Mouse (Mus musculus) hindbrain, embryonic 13.5 days (tissue): ENCODE results near the gene Hist1h2ba. TPM values are rescaled to one million over a fixed set of nuclear protein-coding genes. Genes with fewer than 3 reads are reported as not detected.

Experiments used
- ATAC-seq: fragments of 200-750 bp; cut with Nextera tagmentation; 2 replicates; pipeline ENCODE4 v1.8.0; 2017; ENCODE audit warnings: moderate TSS enrichment; ENCODE audit not compliant: low FRiP score
- H3K27ac ChIP-seq: fragments of 300-500 bp; sonication (generic); 2 replicates; pipeline ENCODE4 v1.5.1; 2015; ENCODE audit warnings: inconsistent platforms, mild to moderate bottlenecking, moderate library complexity
- H3K27me3 ChIP-seq: fragments of 300-500 bp; sonication (generic); 2 replicates; pipeline ENCODE4 v1.6.1; 2015; ENCODE audit warnings: mild to moderate bottlenecking, inconsistent platforms
- H3K36me3 ChIP-seq: fragments of 300-500 bp; sonication (generic); 2 replicates; pipeline ENCODE4 v1.6.1; 2015; ENCODE audit warnings: mild to moderate bottlenecking, inconsistent platforms
- H3K4me1 ChIP-seq: fragments of 300-500 bp; sonication (generic); replicated peaks from 2 replicates; pipeline ENCODE4 v1.6.1; 2015; ENCODE audit warnings: inconsistent platforms
- H3K4me2 ChIP-seq: fragments of 300-500 bp; sonication (generic); 2 replicates; pipeline ENCODE4 v1.6.1; 2015; ENCODE audit warnings: inconsistent platforms, mild to moderate bottlenecking, moderate library complexity
- H3K4me3 ChIP-seq: fragments of 300-500 bp; sonication (generic); 2 replicates; pipeline ENCODE4 v1.5.1; 2015; ENCODE audit warnings: mild to moderate bottlenecking, inconsistent platforms
- H3K9ac ChIP-seq: fragments of 300-500 bp; sonication (generic); 2 replicates; pipeline ENCODE4 v1.6.1; 2015; ENCODE audit warnings: mild to moderate bottlenecking, inconsistent platforms
- H3K9me3 ChIP-seq: fragments of 300-500 bp; sonication (generic); 2 replicates; pipeline ENCODE4 v1.6.1; 2016; ENCODE audit warnings: inconsistent platforms
- WGBS: fragments of 180-500 bp; shearing (Covaris S2); methylation state at CpG from one replicate; pipeline ENCODE4 v1.1.7; 2015; 5-methylcytosine and 5-hydroxymethylcytosine counted together
- microRNA-seq: library from miRNA; unstranded; fragments of <30 nt; microRNA quantifications from one replicate; pipeline ENCODE4, GENCODE M21; 2016
- polyA plus RNA-seq: library from polyadenylated mRNA; unstranded; fragments of >200 nt; fragmentation: Nextera tagmentation; extraction: Ambion mirVana; gene quantifications from 2 replicates; pipeline ENCODE4 v1.2.1, GENCODE M21; 2015

Hist1h2ba gene
- polyA plus RNA-seq, 1 experiment from 2014 or later: not detected

- H3K9ac ChIP-seq: no peak overlapping the region
- H3K36me3 ChIP-seq: no peaks in the 10 kb centered on the region
- H3K4me3 ChIP-seq: no peak overlapping the region
- 17% methylated on average over 9 of the region's 9 CpGs for WGBS
- H3K4me1 ChIP-seq: peaks cover 6% of the 10 kb centered on the region; the same call in 1 of the 2 replicates
- no peaks in the 10 kb centered on the region for H3K27me3 ChIP-seq
- no peak overlapping the region for H3K27ac ChIP-seq
- H3K9me3 ChIP-seq: no peaks in the 10 kb centered on the region
- H3K4me2 ChIP-seq: no peak overlapping the region
- ATAC-seq: no peak
Observed at GRCm38 (mm10) chr13:23892592-23893268, 41.2 kb downstream of the Hist1h2ba start.

GRCm38 (mm10) chr13:23889011-23889605 lies 44.8 kb downstream of the Hist1h2ba start:
- 73% methylated on average over 6 of the region's 6 CpGs for WGBS
- H3K4me2 ChIP-seq: no peak overlapping the region

GRCm38 (mm10) chr13:23887026-23887725 lies 46.8 kb downstream of the Hist1h2ba start:
- Histone ChIP-seq H3K9ac (no peak overlapping the region), H3K27ac (no peak overlapping the region), H3K27me3 (no peaks in the 10 kb centered on the region), H3K4me3 (no peak overlapping the region), H3K9me3 (no peaks in the 10 kb centered on the region), H3K4me2 (no peak overlapping the region), H3K36me3 (no peaks in the 10 kb centered on the region), H3K4me1 (no peaks in the 10 kb centered on the region)
- WGBS: 85% methylated on average over 3 of the region's 3 CpGs
- no peak for ATAC-seq

More at GRCm38 (mm10) chr13:23889011-23889605, 44.8 kb downstream of the Hist1h2ba start:
- ATAC-seq: no peak
- no peak overlapping the region for H3K27ac ChIP-seq
- H3K27me3 ChIP-seq: no peaks in the 10 kb centered on the region
- no peaks in the 10 kb centered on the region for H3K9me3 ChIP-seq
- H3K4me3 ChIP-seq: no peak overlapping the region
- H3K36me3 ChIP-seq: no peaks in the 10 kb centered on the region
- H3K4me1 ChIP-seq: peaks cover 6% of the 10 kb centered on the region; the same call in 1 of the 2 replicates
- no peak overlapping the region for H3K9ac ChIP-seq

- no peak for ATAC-seq
- H3K27me3 ChIP-seq: no peaks in the 10 kb centered on the region
- 37% methylated on average over 2 of the region's 2 CpGs for WGBS
Observed at GRCm38 (mm10) chr13:23885540-23885939, 48.4 kb downstream of the Hist1h2ba start.

More at GRCm38 (mm10) chr13:23885540-23885939, 48.4 kb downstream of the Hist1h2ba start:
- no peak overlapping the region for H3K4me2 ChIP-seq
- no peaks in the 10 kb centered on the region for H3K9me3 ChIP-seq
- no peaks in the 10 kb centered on the region for H3K4me1 ChIP-seq
- no peak overlapping the region for H3K27ac ChIP-seq
- no peaks in the 10 kb centered on the region for H3K36me3 ChIP-seq
- H3K4me3 ChIP-seq: no peak overlapping the region
- H3K9ac ChIP-seq: no peak overlapping the region

Small RNAs within 50 kb of the gene (microRNA-seq; reads per million reads assigned to microRNA genes)
- gene Gm44344: not detected

Other genes with a start within 250 kb of the Hist1h2ba start
- gene Hist1h2bc, start 250.0 kb downstream of the Hist1h2ba start, polyA plus RNA-seq: 17.8 and 23.1 TPM in 2 replicates
- not detected in 2 replicates for gene Hist1h1t, start 238.3 kb downstream of the Hist1h2ba start, polyA plus RNA-seq
- 3.9 and 4.4 TPM in 2 replicates for gene Hist1h4c, start 235.7 kb downstream of the Hist1h2ba start, polyA plus RNA-seq
- 5.4 and 5.6 TPM in 2 replicates for gene Hfe, start 223.3 kb downstream of the Hist1h2ba start, polyA plus RNA-seq
- gene Hist1h1c, start 195.3 kb downstream of the Hist1h2ba start, polyA plus RNA-seq: 8.8 and 9.7 TPM in 2 replicates
- gene Hist1h3c, start 188.6 kb downstream of the Hist1h2ba start, polyA plus RNA-seq: 1.3 and 1.9 TPM in 2 replicates
- 0.86 and 1.7 TPM in 2 replicates for gene Hist1h2bb, start 187.4 kb downstream of the Hist1h2ba start, polyA plus RNA-seq
- 10.5 and 12.7 TPM in 2 replicates for gene Hist1h2ab, start 183.0 kb downstream of the Hist1h2ba start, polyA plus RNA-seq
- 4.2 and 4.4 TPM in 2 replicates for gene Hist1h3b, start 181.9 kb downstream of the Hist1h2ba start, polyA plus RNA-seq
- gene Hist1h4b, start 177.1 kb downstream of the Hist1h2ba start, polyA plus RNA-seq: 1.4 TPM in 1 of 2 replicates, not detected in the other
- gene Hist1h4a, start 172.9 kb downstream of the Hist1h2ba start, polyA plus RNA-seq: not detected in 2 replicates
- gene Hist1h3a, start 171.8 kb downstream of the Hist1h2ba start, polyA plus RNA-seq: 1.9 and 2.5 TPM in 2 replicates
- gene Hist1h1a, start 170.5 kb downstream of the Hist1h2ba start, polyA plus RNA-seq: 0.56 and 1.2 TPM in 2 replicates
- gene Trim38, start 164.2 kb downstream of the Hist1h2ba start, polyA plus RNA-seq: not detected in 2 replicates
- not detected in 2 replicates for gene Slc17a2, start 127.2 kb downstream of the Hist1h2ba start, polyA plus RNA-seq
- gene Slc17a3, start 94.7 kb downstream of the Hist1h2ba start, polyA plus RNA-seq: not detected in 2 replicates
- not detected in 2 replicates for gene Slc17a1, start 66.4 kb downstream of the Hist1h2ba start, polyA plus RNA-seq
- gene Slc17a4, start 19.1 kb downstream of the Hist1h2ba start, polyA plus RNA-seq: 0.09 TPM in 1 of 2 replicates, not detected in the other
- not detected in 2 replicates for gene Hist1h2aa, start 306 bp upstream of the Hist1h2ba start, polyA plus RNA-seq
- gene Scgn, start 57.1 kb upstream of the Hist1h2ba start, polyA plus RNA-seq: 1.0 and 1.4 TPM in 2 replicates